Mouse (Mus musculus): ENCODE measurements around the gene Fnbp1l. TPM values are rescaled to one million over a fixed set of nuclear protein-coding genes. Genes with fewer than 3 reads are reported as not detected.
A peak's percentile ranks its signal among the peaks of the same experiment; 100 is the strongest.

The Fnbp1l gene
- polyA plus RNA-seq, 1 experiment from 2014 or later: 52.9 TPM

DNA sequence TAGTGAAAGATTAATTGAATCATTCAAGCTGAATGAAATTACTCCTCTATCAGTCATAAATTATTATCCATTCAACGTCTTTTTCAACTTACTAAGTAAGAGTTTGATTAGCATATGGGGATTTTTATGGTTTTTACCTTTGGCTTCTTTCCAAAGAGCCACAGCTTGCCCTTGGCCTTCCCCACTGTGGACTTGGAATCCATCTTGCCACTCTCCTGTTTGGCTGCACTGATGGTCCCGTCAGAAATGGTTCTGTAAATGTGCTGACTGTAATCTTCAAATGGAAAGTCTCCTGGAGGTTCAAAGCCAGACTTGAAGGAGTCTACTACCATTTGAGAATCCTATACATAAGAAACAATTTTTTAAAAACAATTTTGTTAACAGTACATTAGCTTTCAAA, 61.7 kb downstream of the Fnbp1l start:
- no peaks in the 10 kb centered on the region for H3K9me3 ChIP-seq (ENCODE audit: control insufficient read depth, low read length)
- H3K9ac ChIP-seq (ENCODE audit: low read length): no peak overlapping the region
- ATAC-seq (replicated peaks; ENCODE audit: low FRiP score, low TSS enrichment, low read depth) (no peak), DNase-seq (ENCODE audit: low spot score) (no peak)
- H3K4me1 ChIP-seq (replicated peaks; ENCODE audit: control insufficient read depth, insufficient read depth, low read length): no peaks in the 10 kb centered on the region
- 63% methylated on average over 2 of the region's 2 CpGs for WGBS
- H3K4me3 ChIP-seq (ENCODE audit: low read depth, low read length): no peak overlapping the region
- H3K36me3 ChIP-seq (ENCODE audit: control insufficient read depth, insufficient read depth, low read length): peaks cover 26% of the 10 kb centered on the region; the same call in 1 of the 2 replicates
- no peaks in the 10 kb centered on the region for H3K27me3 ChIP-seq (replicated peaks; ENCODE audit: control insufficient read depth, insufficient read depth, low read length)
- no peak overlapping the region for H3K27ac ChIP-seq (ENCODE audit: low read depth)
- no peak overlapping the region for H3K4me2 ChIP-seq (ENCODE audit: low read length)

DNA sequence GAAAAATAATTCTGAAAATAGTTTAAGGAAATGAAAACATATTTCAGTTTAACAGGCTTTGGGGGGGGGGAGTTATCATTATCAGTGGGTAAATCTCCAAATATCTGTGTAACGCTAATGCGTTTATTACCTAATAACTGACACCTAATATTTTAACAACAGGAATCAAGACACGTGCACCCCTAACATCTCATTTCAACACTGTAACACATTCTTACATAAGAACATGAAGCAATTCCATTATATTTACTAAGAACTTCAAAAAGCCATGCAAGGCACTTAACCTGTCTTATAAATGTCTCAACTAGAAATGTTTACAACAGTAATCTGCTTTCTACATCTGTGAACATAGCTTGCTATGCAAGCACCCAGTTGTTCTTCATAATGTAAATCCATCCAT, 68.3 kb downstream of the Fnbp1l start:
- Histone ChIP-seq H3K27ac (ENCODE audit: low read depth) (no peak overlapping the region), H3K27me3 (replicated peaks; ENCODE audit: control insufficient read depth, insufficient read depth, low read length) (no peaks in the 10 kb centered on the region), H3K4me1 (replicated peaks; ENCODE audit: control insufficient read depth, insufficient read depth, low read length) (no peaks in the 10 kb centered on the region), H3K9me3 (ENCODE audit: control insufficient read depth, low read length) (no peaks in the 10 kb centered on the region), H3K4me3 (ENCODE audit: low read depth, low read length) (no peak overlapping the region), H3K9ac (ENCODE audit: low read length) (no peak overlapping the region), H3K36me3 (ENCODE audit: control insufficient read depth, insufficient read depth, low read length) (peaks cover 39% of the 10 kb centered on the region), H3K4me2 (ENCODE audit: low read length) (no peak overlapping the region)
- no peak for ATAC-seq (replicated peaks; ENCODE audit: low FRiP score, low TSS enrichment, low read depth)
- DNase-seq (ENCODE audit: low spot score): no peak
- 92% methylated on average over 3 of the region's 3 CpGs for WGBS

DNA sequence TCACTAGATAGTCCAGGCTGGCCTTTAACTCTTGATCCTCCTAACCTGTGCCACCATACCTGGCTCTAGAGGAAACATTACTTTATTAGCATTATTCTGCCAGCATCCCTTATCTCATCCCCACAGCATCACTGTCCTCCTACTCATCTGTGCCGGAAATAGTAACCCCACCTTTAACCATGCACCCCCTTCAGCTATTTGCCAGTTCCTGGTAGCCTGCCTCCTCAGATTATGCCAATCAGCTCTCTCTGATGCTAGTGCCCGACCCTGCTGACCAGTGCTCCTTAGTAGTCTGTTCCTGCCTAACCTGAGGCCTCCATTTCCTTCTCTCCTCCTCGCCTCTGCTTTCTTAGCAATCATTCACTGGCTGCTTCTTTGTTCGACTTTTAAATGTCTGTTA, 72.0 kb downstream of the Fnbp1l start:
- Histone ChIP-seq H3K36me3 (ENCODE audit: control insufficient read depth, insufficient read depth, low read length) (peaks cover 72% of the 10 kb centered on the region), H3K9ac (ENCODE audit: low read length) (no peak overlapping the region), H3K4me3 (ENCODE audit: low read depth, low read length) (no peak overlapping the region), H3K27ac (ENCODE audit: low read depth) (no peak overlapping the region), H3K27me3 (replicated peaks; ENCODE audit: control insufficient read depth, insufficient read depth, low read length) (no peaks in the 10 kb centered on the region), H3K9me3 (ENCODE audit: control insufficient read depth, low read length) (no peaks in the 10 kb centered on the region), H3K4me1 (replicated peaks; ENCODE audit: control insufficient read depth, insufficient read depth, low read length) (no peaks in the 10 kb centered on the region), H3K4me2 (ENCODE audit: low read length) (no peak overlapping the region)
- no peak for ATAC-seq (replicated peaks; ENCODE audit: low FRiP score, low TSS enrichment, low read depth)
- DNase-seq (ENCODE audit: low spot score): peak; percentile 23
- 83% methylated on average over 4 of the region's 4 CpGs for WGBS

DNA sequence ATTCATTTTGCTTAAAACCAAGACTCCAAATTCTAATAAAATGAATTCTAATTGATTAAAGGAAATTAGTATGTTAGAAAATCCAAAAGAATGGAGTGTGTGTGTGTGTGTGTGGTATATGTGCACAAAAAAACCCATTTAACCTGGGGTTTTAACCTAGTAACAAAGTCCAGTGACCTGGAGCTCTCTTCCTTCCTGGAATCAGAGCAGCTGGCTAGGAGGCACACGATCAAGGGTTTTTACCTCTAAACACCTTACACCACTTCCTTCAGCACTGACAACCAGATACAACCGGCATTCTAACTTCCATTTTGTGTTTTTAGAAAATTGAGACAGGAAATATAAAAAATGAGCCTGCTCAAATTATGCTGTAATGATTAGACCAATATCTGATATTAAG, 74.2 kb downstream of the Fnbp1l start:
- H3K36me3 ChIP-seq (ENCODE audit: control insufficient read depth, insufficient read depth, low read length): peaks cover 89% of the 10 kb centered on the region
- no peaks in the 10 kb centered on the region for H3K27me3 ChIP-seq (replicated peaks; ENCODE audit: control insufficient read depth, insufficient read depth, low read length)
- H3K27ac ChIP-seq (ENCODE audit: low read depth): no peak overlapping the region
- no peak overlapping the region for H3K4me2 ChIP-seq (ENCODE audit: low read length)
- H3K9me3 ChIP-seq (ENCODE audit: control insufficient read depth, low read length): no peaks in the 10 kb centered on the region
- H3K4me1 ChIP-seq (replicated peaks; ENCODE audit: control insufficient read depth, insufficient read depth, low read length): no peaks in the 10 kb centered on the region
- ATAC-seq (replicated peaks; ENCODE audit: low FRiP score, low TSS enrichment, low read depth) (no peak), DNase-seq (ENCODE audit: low spot score) (no peak)
- no peak overlapping the region for H3K9ac ChIP-seq (ENCODE audit: low read length)
- 88% methylated on average over 2 of the region's 2 CpGs for WGBS
- H3K4me3 ChIP-seq (ENCODE audit: low read depth, low read length): no peak overlapping the region

DNA sequence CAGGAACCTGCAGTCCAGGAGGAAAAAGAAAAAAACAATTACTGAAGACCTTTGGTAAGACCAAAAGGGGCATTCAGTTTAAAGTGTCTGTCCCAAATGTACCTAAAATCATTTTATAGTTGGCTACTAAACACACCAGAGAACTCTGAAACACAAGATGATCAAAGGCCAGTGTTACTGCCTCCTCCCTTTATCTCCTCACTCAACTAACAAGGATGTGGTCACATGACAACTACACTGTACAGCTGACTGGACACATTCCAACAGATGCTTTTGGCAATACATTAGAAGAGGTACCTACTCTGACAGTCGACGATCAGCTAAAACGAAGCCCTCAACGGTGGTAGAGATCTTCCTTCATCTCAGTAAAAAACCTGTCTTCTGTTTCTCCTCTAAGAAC, 78.6 kb downstream of the Fnbp1l start:
- 81% methylated on average over 4 of the region's 4 CpGs for WGBS
- no peak overlapping the region for H3K9ac ChIP-seq (ENCODE audit: low read length)
- H3K27me3 ChIP-seq (replicated peaks; ENCODE audit: control insufficient read depth, insufficient read depth, low read length): no peaks in the 10 kb centered on the region
- H3K36me3 ChIP-seq (ENCODE audit: control insufficient read depth, insufficient read depth, low read length): peaks cover 83% of the 10 kb centered on the region
- H3K27ac ChIP-seq (ENCODE audit: low read depth): no peak overlapping the region
- no peak overlapping the region for H3K4me3 ChIP-seq (ENCODE audit: low read depth, low read length)
- no peaks in the 10 kb centered on the region for H3K4me1 ChIP-seq (replicated peaks; ENCODE audit: control insufficient read depth, insufficient read depth, low read length)
- no peak overlapping the region for H3K4me2 ChIP-seq (ENCODE audit: low read length)
- DNase-seq (ENCODE audit: low spot score) (peak; percentile 13), ATAC-seq (replicated peaks; ENCODE audit: low FRiP score, low TSS enrichment, low read depth) (no peak)
- no peaks in the 10 kb centered on the region for H3K9me3 ChIP-seq (ENCODE audit: control insufficient read depth, low read length)

DNA sequence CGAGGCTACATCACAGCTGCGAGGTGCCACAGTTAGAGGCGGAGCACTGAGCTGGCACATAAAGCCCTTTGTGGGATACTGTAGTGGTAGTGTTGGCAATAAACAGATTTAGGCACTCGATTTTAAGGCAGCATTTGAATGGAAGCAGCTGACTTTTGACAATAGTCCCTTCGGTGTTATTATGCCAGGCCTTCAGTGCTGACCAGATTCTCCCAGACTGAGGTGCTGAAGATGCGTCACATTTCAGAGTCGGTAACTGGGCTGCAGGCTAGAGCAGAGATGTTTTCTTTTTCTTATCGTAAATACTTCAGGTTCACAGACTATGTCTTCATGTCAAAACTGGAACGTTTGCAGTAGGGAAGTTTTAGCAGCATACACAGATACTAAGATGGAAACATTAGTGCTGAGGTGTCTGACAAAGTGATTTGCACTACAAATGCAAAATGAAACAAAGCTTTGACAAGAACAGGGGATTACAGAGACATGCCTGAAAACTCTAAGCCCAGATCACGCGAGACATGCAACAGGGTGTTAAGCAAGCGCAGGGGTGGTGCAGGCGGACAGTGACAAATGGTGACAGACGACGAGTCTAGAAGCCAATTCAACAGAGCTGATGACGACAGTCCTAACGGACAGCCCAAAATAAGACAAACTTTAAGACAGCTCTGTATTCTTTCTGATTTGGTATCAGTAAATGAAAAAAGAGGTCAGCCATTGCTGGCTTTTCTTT, 79.4 kb downstream of the Fnbp1l start:
- Histone ChIP-seq H3K4me1 (replicated peaks; ENCODE audit: control insufficient read depth, insufficient read depth, low read length) (no peaks in the 10 kb centered on the region), H3K36me3 (ENCODE audit: control insufficient read depth, insufficient read depth, low read length) (peaks cover 76% of the 10 kb centered on the region), H3K9ac (ENCODE audit: low read length) (no peak overlapping the region), H3K4me2 (ENCODE audit: low read length) (no peak overlapping the region), H3K9me3 (ENCODE audit: control insufficient read depth, low read length) (no peaks in the 10 kb centered on the region), H3K27me3 (replicated peaks; ENCODE audit: control insufficient read depth, insufficient read depth, low read length) (no peaks in the 10 kb centered on the region), H3K4me3 (ENCODE audit: low read depth, low read length) (no peak overlapping the region), H3K27ac (ENCODE audit: low read depth) (no peak overlapping the region)
- DNase-seq (ENCODE audit: low spot score) (peak; percentile 47), ATAC-seq (replicated peaks; ENCODE audit: low FRiP score, low TSS enrichment, low read depth) (no peak)
- 79% methylated on average over 17 of the region's 17 CpGs for WGBS

DNA sequence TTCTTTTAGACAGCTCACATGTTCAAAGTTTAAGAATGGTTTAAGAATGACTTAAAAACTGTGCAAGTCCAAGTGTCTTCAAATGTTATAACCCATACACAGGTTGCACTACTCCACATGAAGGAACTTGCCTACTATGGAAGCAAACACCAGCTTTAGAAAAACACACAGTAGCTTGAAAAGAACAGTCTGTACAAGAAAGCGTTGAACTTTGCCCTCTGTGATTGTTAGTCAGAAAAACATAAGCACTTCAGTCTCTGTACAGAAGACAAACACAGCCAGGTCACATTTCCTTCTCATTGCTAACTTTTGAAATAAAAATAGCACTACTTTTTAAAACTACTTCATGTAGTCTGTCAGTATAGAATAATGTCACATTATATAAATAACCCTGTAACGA, 80.7 kb downstream of the Fnbp1l start:
- Histone ChIP-seq H3K36me3 (ENCODE audit: control insufficient read depth, insufficient read depth, low read length) (peaks cover 64% of the 10 kb centered on the region), H3K27me3 (replicated peaks; ENCODE audit: control insufficient read depth, insufficient read depth, low read length) (no peaks in the 10 kb centered on the region), H3K4me3 (ENCODE audit: low read depth, low read length) (no peak overlapping the region), H3K9ac (ENCODE audit: low read length) (no peak overlapping the region), H3K9me3 (ENCODE audit: control insufficient read depth, low read length) (no peaks in the 10 kb centered on the region), H3K4me2 (ENCODE audit: low read length) (no peak overlapping the region), H3K4me1 (replicated peaks; ENCODE audit: control insufficient read depth, insufficient read depth, low read length) (no peaks in the 10 kb centered on the region), H3K27ac (ENCODE audit: low read depth) (no peak overlapping the region)
- WGBS: 88% methylated on average over 2 of the region's 2 CpGs
- DNase-seq (ENCODE audit: low spot score): no peak
- ATAC-seq (replicated peaks; ENCODE audit: low FRiP score, low TSS enrichment, low read depth): no peak

DNA sequence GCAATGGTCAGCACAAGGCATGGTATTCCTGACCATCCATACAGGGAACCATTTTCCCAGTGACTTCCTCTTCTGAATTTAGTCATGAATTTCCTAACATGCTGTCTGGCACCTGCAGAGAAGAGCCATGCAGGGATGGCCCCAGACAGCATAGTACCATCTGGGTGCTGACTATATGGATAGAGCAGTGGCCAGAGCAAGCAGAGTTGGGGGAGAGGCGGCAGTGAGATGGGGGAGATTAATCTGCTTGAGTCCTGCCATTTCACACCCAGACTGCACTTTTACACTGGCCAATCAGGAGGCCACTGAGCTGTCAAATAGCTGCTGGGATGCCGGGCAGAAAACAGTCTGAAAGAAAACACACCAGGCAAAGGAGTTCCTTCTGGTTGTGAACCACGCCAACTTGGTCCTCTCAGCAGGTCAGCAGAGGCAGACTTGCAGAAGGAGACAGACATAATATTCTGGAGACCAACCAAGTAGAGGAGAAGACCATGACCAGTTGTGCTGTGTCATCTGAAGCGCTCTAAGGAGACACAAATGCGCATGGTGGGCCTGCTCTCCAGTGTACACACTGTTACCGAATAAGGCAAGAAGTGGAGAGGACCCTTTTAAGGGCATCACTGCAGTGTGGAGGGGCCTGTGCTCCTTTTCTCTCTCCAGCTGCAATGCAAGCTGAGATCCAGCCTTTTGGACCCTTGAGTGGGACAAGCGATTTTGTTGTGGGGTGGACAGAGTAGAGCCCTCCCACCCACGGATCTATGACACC, 83.4 kb downstream of the Fnbp1l start:
- Histone ChIP-seq H3K27ac (ENCODE audit: low read depth) (peak overlapping the region; percentile 3; the same call in 1 of the 2 replicates), H3K27me3 (replicated peaks; ENCODE audit: control insufficient read depth, insufficient read depth, low read length) (no peaks in the 10 kb centered on the region), H3K4me2 (ENCODE audit: low read length) (no peak overlapping the region), H3K36me3 (ENCODE audit: control insufficient read depth, insufficient read depth, low read length) (peaks cover 37% of the 10 kb centered on the region), H3K9ac (ENCODE audit: low read length) (no peak overlapping the region), H3K4me1 (replicated peaks; ENCODE audit: control insufficient read depth, insufficient read depth, low read length) (no peaks in the 10 kb centered on the region), H3K4me3 (ENCODE audit: low read depth, low read length) (no peak overlapping the region), H3K9me3 (ENCODE audit: control insufficient read depth, low read length) (no peaks in the 10 kb centered on the region)
- DNase-seq (ENCODE audit: low spot score) (peak; percentile 50), ATAC-seq (replicated peaks; ENCODE audit: low FRiP score, low TSS enrichment, low read depth) (0 out of 2 replicates have a peak, but pooled peaks have one; percentile 24)
- WGBS: 79% methylated on average over 8 of the region's 8 CpGs
